Mouse (Mus musculus): Measurements from ENCODE around the gene Rftn2.

DNA sequence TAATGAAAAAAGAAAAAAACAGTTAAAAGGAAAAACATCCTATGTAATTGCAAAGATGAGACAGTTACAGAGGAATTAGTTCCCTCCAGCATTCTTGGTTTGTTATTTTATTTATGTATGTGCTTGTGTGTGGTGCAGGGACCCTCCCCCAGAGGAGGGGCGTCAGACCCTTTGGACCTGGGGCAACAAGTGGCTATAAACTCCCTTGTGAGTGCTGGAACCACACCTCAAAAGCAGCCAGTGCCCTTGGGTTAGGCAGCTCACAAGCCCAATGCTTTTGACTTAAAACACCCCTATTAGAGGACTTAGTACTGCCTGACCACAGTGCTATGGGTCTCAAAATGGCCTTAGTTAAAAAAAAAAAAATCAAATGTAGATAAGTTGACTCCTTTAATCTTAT, 794 bp upstream of the Rftn2 start:
- TF ChIP-seq POLR2A (IDR thresholded peaks at IDR 0.05; ENCODE audit: low read depth, low read length) (no peak), CTCF (IDR thresholded peaks at IDR 0.05; ENCODE audit: extremely low read depth, insufficient read depth, insufficient read length, insufficient replicate concordance) (no peak)
